Mouse (Mus musculus) CH12.LX (cell line): ENCODE results near the gene BC030499. TPM values are rescaled to one million over a fixed set of nuclear protein-coding genes. Genes with fewer than 3 reads are reported as not detected.

Experiments
- DNase-seq: peaks from one replicate; pipeline ENCODE4 v3.0.0-alpha.2; 2013; ENCODE audit errors: extremely low read depth
- H3K27ac ChIP-seq: 2 replicates; pipeline ENCODE4 v1.5.1; 2012; ENCODE audit warnings: low read depth, mild to moderate bottlenecking, control low read depth, moderate library complexity; ENCODE audit not compliant: insufficient read depth
- H3K27me3 ChIP-seq: replicated peaks from 2 replicates; pipeline ENCODE3; 2012; ENCODE audit warnings: inconsistent platforms
- H3K36me3 ChIP-seq, 2 experiments: replicated peaks in 1 of 2; 2 replicates each; pipeline versions ENCODE3 to v1.6.1; 2012; ENCODE audit warnings: inconsistent platforms in 1 of 2, low read length in 1 of 2, mild to moderate bottlenecking in 1 of 2, mixed read lengths in 1 of 2, moderate library complexity in 1 of 2; ENCODE audit not compliant: control insufficient read depth in 1 of 2, insufficient read depth in 1 of 2
- H3K4me1 ChIP-seq, 2 experiments: 2 replicates each; pipeline ENCODE4 v1.6.1; 2012; ENCODE audit warnings: inconsistent platforms in 1 of 2, moderate library complexity in 1 of 2; ENCODE audit not compliant: insufficient read depth in 2 of 2, control insufficient read depth in 1 of 2
- H3K4me2 ChIP-seq: 2 replicates; pipeline ENCODE4 v1.6.1; 2012; ENCODE audit warnings: low read depth, mild to moderate bottlenecking, control low read depth; ENCODE audit not compliant: poor library complexity, insufficient read depth, severe bottlenecking
- H3K4me3 ChIP-seq, 3 experiments: fragments of 150-350 bp in 1 of 3; sonication (generic) in 1 of 3; replicated peaks in 1 of 3; 2 replicates each; pipeline versions ENCODE3 to v1.5.1; 2011 to 2012; ENCODE audit warnings: low read depth in 2 of 3, low read length in 2 of 3, mild to moderate bottlenecking in 2 of 3, moderate library complexity in 2 of 3, control low read depth in 1 of 3, improper control_type of control experiment in 1 of 3, inconsistent platforms in 1 of 3, mixed read lengths in 1 of 3; ENCODE audit not compliant: poor library complexity in 1 of 3
- H3K79me2 ChIP-seq: replicated peaks from 2 replicates; pipeline ENCODE4 v1.6.1; 2012; ENCODE audit warnings: mild to moderate bottlenecking, moderate library complexity; ENCODE audit not compliant: control insufficient read depth, poor library complexity, insufficient read depth, severe bottlenecking; ENCODE audit errors: extremely low read depth
- H3K9ac ChIP-seq: 2 replicates; pipeline ENCODE4 v1.6.1; 2012; ENCODE audit warnings: low read depth, mild to moderate bottlenecking, control low read depth, moderate library complexity; ENCODE audit not compliant: insufficient read depth
- H3K9me3 ChIP-seq: replicated peaks from 2 replicates; pipeline ENCODE3; 2012; ENCODE audit warnings: low read length, inconsistent platforms, mixed read lengths
- CHD1 ChIP-seq: IDR thresholded peaks from 2 replicates; pipeline ENCODE4 v1.6.1; 2012; ENCODE audit warnings: low read depth, low read length, improper control_type of control experiment, inconsistent platforms
- CHD2 ChIP-seq: IDR thresholded peaks from 2 replicates; pipeline ENCODE4 v1.6.1; 2011; ENCODE audit warnings: low read length, improper control_type of control experiment
- EP300 ChIP-seq: IDR thresholded peaks from 2 replicates; pipeline ENCODE4 v1.6.1; 2011; ENCODE audit warnings: low read length, improper control_type of control experiment
- JUND ChIP-seq: conservative IDR thresholded peaks from 2 replicates; pipeline ENCODE4 v1.6.1; 2011; ENCODE audit warnings: low read depth, low read length, improper control_type of control experiment
- MAFK ChIP-seq: IDR thresholded peaks from 2 replicates; pipeline ENCODE4 v1.6.1; 2011; ENCODE audit warnings: low read length, improper control_type of control experiment; ENCODE audit not compliant: insufficient replicate concordance
- MAX ChIP-seq: IDR thresholded peaks from 2 replicates; pipeline ENCODE4 v1.6.1; 2011; ENCODE audit warnings: low read length, improper control_type of control experiment
- MEF2A ChIP-seq: IDR thresholded peaks from 2 replicates; pipeline ENCODE4 v1.6.1; 2014; ENCODE audit warnings: low read depth, mild to moderate bottlenecking, inconsistent platforms, low read length, improper control_type of control experiment, borderline replicate concordance
- MXI1 ChIP-seq: IDR thresholded peaks from 2 replicates; pipeline ENCODE4 v1.6.1; 2011; ENCODE audit warnings: mild to moderate bottlenecking, low read depth, low read length, improper control_type of control experiment
- MYC ChIP-seq: IDR thresholded peaks from 2 replicates; pipeline ENCODE4 v1.6.1; 2011; ENCODE audit warnings: low read depth, mild to moderate bottlenecking, improper control_type of control experiment, low read length
- SIN3A ChIP-seq: IDR thresholded peaks from 2 replicates; pipeline ENCODE4 v1.6.1; 2012; ENCODE audit warnings: low read length, improper control_type of control experiment, inconsistent platforms
- SMC3 ChIP-seq: IDR thresholded peaks from 2 replicates; pipeline ENCODE4 v1.6.1; 2011; ENCODE audit warnings: low read depth, low read length, improper control_type of control experiment
- UBTF ChIP-seq: IDR thresholded peaks from 2 replicates; pipeline ENCODE4 v1.6.1; 2012; ENCODE audit warnings: low read depth, mild to moderate bottlenecking, inconsistent platforms, low read length, improper control_type of control experiment, moderate library complexity
- ZMIZ1 ChIP-seq: IDR thresholded peaks from 2 replicates; pipeline ENCODE4 v1.6.1; 2012; ENCODE audit warnings: low read depth, mild to moderate bottlenecking, inconsistent platforms, low read length, improper control_type of control experiment
- ZNF384 ChIP-seq: IDR thresholded peaks from 2 replicates; pipeline ENCODE4 v1.6.1; 2012; ENCODE audit warnings: low read depth, low read length, improper control_type of control experiment, inconsistent platforms
- dilution Hi-C: fragments of 300-500 bp; cut with MboI; formaldehyde crosslinking; loops from 2 replicates; pipeline ENCODE4 v1.14.3; 2020; ENCODE audit warnings: low sequenced_read_pairs; ENCODE audit not compliant: extremely low pct_unique_long_range_greater_than_20kb, extremely low pct_ligation_motif_present
- in situ Hi-C: fragments of 300-500 bp; cut with MboI; formaldehyde crosslinking; loops from 3 replicates; pipeline ENCODE4 v1.14.3; 2019; ENCODE audit warnings: low sequenced_read_pairs, low pct_ligation_motif_present, low pct_unique_long_range_greater_than_20kb, mixed read lengths
- polyA plus RNA-seq: library from polyadenylated mRNA; unstranded; fragments of >175 nt; gene quantifications from 2 replicates; pipeline ENCODE4 v1.2.1, GENCODE M21; 2012; ENCODE audit warnings: low read depth; ENCODE audit not compliant: insufficient read length
- total RNA-seq, 2 experiments: library from RNA; depleted of rRNA; stranded (reverse); fragments of 300-350 nt in 1 of 2; fragments of >200 nt in 1 of 2; gene quantifications; 2 replicates each; pipeline ENCODE4 v1.2.3; 2012 to 2014

BC030499 gene
- total and polyA plus RNA-seq, 3 experiments, result 0.81 to 1.3 (median 1.1) TPM

GRCm38 (mm10) chr11:78343381-78344327 is 53.0 kb downstream of the BC030499 start, which contains the start of gene Unc119 (continued):
- TF ChIP-seq MAX, result no peak; the same call in 1 of the 2 replicates
- no peak for TF ChIP-seq MYC
- no peak for TF ChIP-seq EP300
- TF ChIP-seq JUND, result no peak
- TF ChIP-seq CHD1, result no peak
- peak; percentile 69 for TF ChIP-seq MEF2A

GRCm38 (mm10) chr11:78344328-78344889 is 53.8 kb downstream of the BC030499 start:
- Histone ChIP-seq H3K36me3 (peaks cover 28 to 46% of the 10 kb centered on the region in 2 experiments), H3K9ac (peak overlapping the region; percentile 91), H3K27ac (peak overlapping the region; percentile 64), H3K4me1 (peaks cover 30 to 54% of the 10 kb centered on the region in 2 experiments), H3K27me3 (no peaks in the 10 kb centered on the region), H3K4me2 (peak overlapping the region; percentile 77), H3K79me2 (peaks cover 8% of the 10 kb centered on the region), H3K9me3 (no peaks in the 10 kb centered on the region), H3K4me3 (peak overlapping the region; percentile 73 to 86 (median 75))
- no peak for DNase-seq
- in situ Hi-C loops (no loop called here), dilution Hi-C loops (no loop called here)
- TF ChIP-seq MAFK (no peak), SMC3 (no peak), ZMIZ1 (no peak), MAX (peak; percentile 30; the same call in 1 of the 2 replicates), ZNF384 (peak; percentile 82), EP300 (0 out of 2 replicates have a peak, but pooled peaks have one; percentile 5), MXI1 (peak; percentile 47; the same call in 1 of the 2 replicates), SIN3A (peak; percentile 18), CHD2 (0 out of 2 replicates have a peak, but pooled peaks have one; percentile 4), UBTF (peak; percentile 3; the same call in 1 of the 2 replicates)
